Mouse (Mus musculus) hindbrain, postnatal 0 days (tissue): ENCODE results near the gene Atp6v1b1. TPM values are rescaled to one million over a fixed set of nuclear protein-coding genes. Genes with fewer than 3 reads are reported as not detected.

Source experiments
- ATAC-seq: fragments of 200-750 bp; cut with Nextera tagmentation; 2 replicates; pipeline ENCODE4 v1.8.0; 2017; ENCODE audit warnings: mild to moderate bottlenecking, moderate TSS enrichment, moderate library complexity
- DNase-seq: peaks from one replicate; pipeline ENCODE4 v3.0.0-alpha.2; 2015; ENCODE audit warnings: low spot score
- H3K27ac ChIP-seq: fragments of 300-500 bp; sonication (generic); 2 replicates; pipeline ENCODE4 v1.5.1; 2014; ENCODE audit warnings: mild to moderate bottlenecking
- H3K27me3 ChIP-seq: fragments of 300-500 bp; sonication (generic); 2 replicates; pipeline ENCODE4 v1.6.1; 2014; ENCODE audit warnings: low read length, mixed read lengths; ENCODE audit not compliant: insufficient read depth
- H3K36me3 ChIP-seq: fragments of 300-500 bp; sonication (generic); 2 replicates; pipeline ENCODE4 v1.6.1; 2014; ENCODE audit warnings: low read length, mixed read lengths; ENCODE audit not compliant: insufficient read depth
- H3K4me1 ChIP-seq: fragments of 300-500 bp; sonication (generic); 2 replicates; pipeline ENCODE4 v1.6.1; 2014; ENCODE audit warnings: antibody characterized with exemption, low read length, mixed read lengths; ENCODE audit not compliant: insufficient read depth
- H3K4me2 ChIP-seq: fragments of 300-500 bp; sonication (generic); 2 replicates; pipeline ENCODE4 v1.6.1; 2014; ENCODE audit warnings: low read depth, mild to moderate bottlenecking, low read length, moderate library complexity, mixed read lengths
- H3K4me3 ChIP-seq: fragments of 300-500 bp; sonication (generic); 2 replicates; pipeline ENCODE4 v1.5.1; 2014; ENCODE audit warnings: low read length
- H3K9ac ChIP-seq: fragments of 300-500 bp; sonication (generic); replicated peaks from 2 replicates; pipeline ENCODE4 v1.6.1; 2014; ENCODE audit warnings: mild to moderate bottlenecking, low read length, moderate library complexity, mixed read lengths
- H3K9me3 ChIP-seq: fragments of 300-500 bp; sonication (generic); 2 replicates; pipeline ENCODE4 v1.6.1; 2016; ENCODE audit warnings: low read length, mixed read lengths
- CTCF ChIP-seq: IDR thresholded peaks from 2 replicates; pipeline ENCODE4 v1.5.1; 2016; ENCODE audit warnings: antibody characterized with exemption, control low read depth, low read depth
- WGBS: fragments of 180-500 bp; shearing (Covaris S2); extraction: QIAGEN DNeasy Blood & Tissue Kit; methylation state at CpG from one replicate; pipeline ENCODE4 v1.1.7; 2014; 5-methylcytosine and 5-hydroxymethylcytosine counted together
- polyA plus RNA-seq: library from polyadenylated mRNA; unstranded; fragments of >200 nt; fragmentation: Nextera tagmentation; extraction: Ambion mirVana; gene quantifications from 2 replicates; pipeline ENCODE4 v1.2.1, GENCODE M21; 2015
- total RNA-seq: library from RNA; depleted of rRNA; stranded (reverse); fragments of >200 nt; gene quantifications from 2 replicates; pipeline ENCODE4 v1.2.3, GENCODE M21; 2014; rRNA removed

Gene Atp6v1b1
- total and polyA plus RNA-seq, 2 experiments from 2014 or later, result not detected

DNA sequence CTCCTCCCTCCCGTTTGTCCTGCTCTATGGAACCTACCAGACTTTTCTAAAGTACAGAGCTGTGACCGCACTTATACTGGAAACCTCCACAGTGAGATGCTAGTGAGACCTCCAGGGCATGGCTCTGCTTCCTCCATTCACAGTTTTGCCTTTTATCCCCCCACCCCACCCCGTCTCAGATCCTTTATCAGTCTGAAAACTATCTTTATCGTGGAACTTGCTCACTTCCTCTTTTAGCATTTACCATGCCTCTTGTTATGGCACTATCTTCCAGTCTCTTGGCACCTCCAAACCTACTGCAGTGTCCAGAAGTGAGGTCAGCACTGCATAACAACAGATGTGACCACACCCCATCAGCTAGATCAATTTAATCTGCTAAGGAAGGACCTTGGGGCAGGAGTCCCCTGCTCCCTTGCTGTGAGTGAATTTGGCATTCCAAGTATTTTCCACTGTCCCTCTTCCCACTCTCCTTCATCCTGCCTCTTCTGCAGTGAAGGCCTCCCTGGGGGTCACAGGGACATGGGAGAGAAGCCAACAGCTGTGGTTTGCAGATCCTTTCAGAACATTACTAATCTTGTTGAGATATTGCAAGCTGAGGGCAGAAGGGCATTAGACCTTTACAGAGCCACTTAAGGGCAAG is 48.6 kb downstream of the Atp6v1b1 start:
- no peak overlapping the region for H3K9ac ChIP-seq
- H3K4me1 ChIP-seq, result 0 out of 2 replicates have a peak, but pooled peaks cover 2% of the 10 kb centered on the region
- DNase-seq, result no peak
- H3K27ac ChIP-seq, result no peak overlapping the region
- no peak for TF ChIP-seq CTCF
- no peak overlapping the region for H3K4me2 ChIP-seq
- no peaks in the 10 kb centered on the region for H3K9me3 ChIP-seq
- no peak overlapping the region for H3K4me3 ChIP-seq
- H3K27me3 ChIP-seq, result no peaks in the 10 kb centered on the region
- H3K36me3 ChIP-seq, result no peaks in the 10 kb centered on the region
- WGBS, result 68% methylated on average over 4 of the region's 4 CpGs
- ATAC-seq, result no peak

DNA sequence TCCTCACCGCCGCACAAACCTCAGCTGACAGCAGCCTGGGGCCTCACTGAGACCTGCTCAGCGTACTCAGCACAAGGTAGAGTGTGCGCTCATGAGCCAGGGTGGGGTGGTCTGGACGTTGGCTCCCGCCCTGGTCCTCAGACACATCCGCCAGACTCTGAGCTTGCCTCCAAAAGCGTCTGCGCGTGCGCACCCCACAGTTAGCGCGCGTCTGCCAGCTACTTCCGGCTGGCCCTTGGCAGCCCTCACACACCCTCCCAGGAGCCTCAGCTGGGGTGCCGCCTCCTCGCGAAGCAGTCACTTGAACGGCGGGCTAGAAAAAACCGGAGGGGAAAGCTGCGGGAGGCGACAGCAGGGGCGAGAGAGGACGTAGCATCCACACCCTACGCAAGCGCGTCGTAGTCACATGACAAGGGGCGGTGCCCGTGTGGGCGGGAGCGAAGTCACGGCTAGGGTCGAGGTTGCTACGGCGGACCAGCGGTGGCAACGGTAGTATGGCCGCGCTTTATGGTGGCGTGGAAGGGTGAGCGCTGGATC is 52.0 kb downstream of the Atp6v1b1 start, which contains the start of gene Nagk:
Nagk (plus strand) TSS at position 223 of the 537 bp plus-strand sequence.
- Histone ChIP-seq H3K9me3 (no peaks in the 10 kb centered on the region), H3K36me3 (no peaks in the 10 kb centered on the region), H3K4me1 (peaks cover 9% of the 10 kb centered on the region; the same call in 1 of the 2 replicates), H3K4me2 (peak within 1 kb of the TSS; percentile 94), H3K27me3 (no peaks in the 10 kb centered on the region), H3K4me3 (peak within 1 kb of the TSS; percentile 81), H3K27ac (peak within 1 kb of the TSS; percentile 95), H3K9ac (peak within 1 kb of the TSS; percentile 90)
- WGBS, result under 1% methylated on average over 43 of the region's 43 CpGs
- DNase-seq (peak; percentile 97), ATAC-seq (peak; percentile 96)
- TF ChIP-seq CTCF, result no peak; the same call in 1 of the 2 replicates

DNA sequence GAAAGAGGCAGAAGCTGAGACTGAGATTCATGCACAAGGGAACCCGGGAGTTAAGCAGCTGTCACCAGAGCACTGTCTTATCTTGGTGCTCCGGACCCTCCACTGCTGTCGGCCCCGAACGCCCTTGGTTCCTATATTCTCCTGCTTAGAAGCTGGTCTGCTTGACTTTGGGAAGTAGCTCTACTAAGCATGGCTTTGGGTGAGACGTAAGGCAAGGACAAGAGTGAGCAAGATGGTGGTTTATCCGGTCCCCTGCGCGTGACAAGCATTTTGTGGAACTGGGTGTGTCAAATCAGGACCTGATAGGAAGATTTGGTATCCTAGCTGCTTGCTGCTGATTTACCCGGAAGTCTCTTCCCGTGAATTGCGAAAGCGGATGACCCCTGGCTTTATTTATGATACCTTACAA is 52.7 kb downstream of the Atp6v1b1 start:
- ATAC-seq (peak; percentile 22; the same call in 1 of the 2 replicates), DNase-seq (peak; percentile 74)
- Histone ChIP-seq H3K4me2 (peak overlapping the region; percentile 94), H3K9me3 (no peaks in the 10 kb centered on the region), H3K4me1 (peaks cover 9% of the 10 kb centered on the region; the same call in 1 of the 2 replicates), H3K27me3 (no peaks in the 10 kb centered on the region), H3K27ac (peak overlapping the region; percentile 95), H3K36me3 (peaks cover 6% of the 10 kb centered on the region; the same call in 1 of the 2 replicates), H3K9ac (peak overlapping the region; percentile 90), H3K4me3 (peak overlapping the region; percentile 81)
- TF ChIP-seq CTCF, result no peak
- 7% methylated on average over 13 of the region's 13 CpGs for WGBS

DNA sequence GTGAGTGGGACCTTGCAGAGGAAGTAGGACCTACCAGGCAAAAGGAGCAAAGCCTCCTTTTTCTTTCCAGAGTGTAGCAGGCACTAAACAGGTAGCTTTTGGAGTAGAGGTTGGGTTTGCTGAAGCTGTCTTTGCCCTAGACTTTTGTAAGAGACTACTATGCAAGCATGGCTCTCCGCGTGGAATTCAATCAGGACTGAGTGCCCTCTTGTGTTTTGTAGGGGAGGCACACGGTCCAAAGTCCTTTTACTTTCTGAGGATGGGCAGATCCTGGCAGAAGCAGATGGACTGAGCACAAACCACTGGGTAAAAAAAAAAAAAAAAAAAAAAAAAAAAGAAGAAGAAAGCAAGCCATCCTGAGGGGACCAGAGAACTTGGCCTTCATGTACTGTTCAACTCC is 53.9 kb downstream of the Atp6v1b1 start:
- H3K4me3 ChIP-seq, result no peak overlapping the region
- no peak overlapping the region for H3K4me2 ChIP-seq
- no peaks in the 10 kb centered on the region for H3K9me3 ChIP-seq
- TF ChIP-seq CTCF, result no peak
- peaks cover 9% of the 10 kb centered on the region; the same call in 1 of the 2 replicates for H3K4me1 ChIP-seq
- H3K36me3 ChIP-seq, result peaks cover 18% of the 10 kb centered on the region
- no peaks in the 10 kb centered on the region for H3K27me3 ChIP-seq
- no peak overlapping the region for H3K9ac ChIP-seq
- ATAC-seq (no peak), DNase-seq (peak; percentile 23)
- WGBS, result 52% methylated on average over 3 of the region's 3 CpGs
- H3K27ac ChIP-seq, result no peak overlapping the region

DNA sequence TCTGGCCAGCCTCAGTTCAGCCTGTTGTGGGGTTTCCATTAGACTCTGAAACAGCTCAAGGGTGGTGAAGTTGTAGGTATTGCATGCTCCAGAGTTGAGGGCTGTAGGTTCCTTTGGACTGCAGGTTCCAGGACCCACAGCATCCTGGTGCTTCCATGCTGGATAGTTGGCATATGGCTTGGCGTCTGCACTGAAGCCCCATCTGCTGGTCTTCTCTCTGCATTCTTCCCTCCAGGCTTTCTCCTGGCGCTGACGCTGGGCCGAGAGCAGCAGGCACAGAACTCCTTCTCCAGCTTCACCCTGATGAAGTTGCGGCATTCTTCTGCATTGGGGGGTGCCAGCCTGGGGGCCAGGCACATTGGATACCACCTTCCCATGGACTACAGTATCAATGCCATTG is 59.2 kb downstream of the Atp6v1b1 start:
- ATAC-seq (no peak), DNase-seq (no peak)
- WGBS, result 80% methylated on average over 5 of the region's 5 CpGs
- H3K27me3 ChIP-seq, result no peaks in the 10 kb centered on the region
- no peak overlapping the region for H3K9ac ChIP-seq
- H3K4me1 ChIP-seq, result 0 out of 2 replicates have a peak, but pooled peaks cover 1% of the 10 kb centered on the region
- no peak overlapping the region for H3K27ac ChIP-seq
- TF ChIP-seq CTCF, result no peak
- H3K9me3 ChIP-seq, result no peaks in the 10 kb centered on the region
- H3K36me3 ChIP-seq, result peaks cover 27% of the 10 kb centered on the region
- H3K4me3 ChIP-seq, result no peak overlapping the region
- no peak overlapping the region for H3K4me2 ChIP-seq

DNA sequence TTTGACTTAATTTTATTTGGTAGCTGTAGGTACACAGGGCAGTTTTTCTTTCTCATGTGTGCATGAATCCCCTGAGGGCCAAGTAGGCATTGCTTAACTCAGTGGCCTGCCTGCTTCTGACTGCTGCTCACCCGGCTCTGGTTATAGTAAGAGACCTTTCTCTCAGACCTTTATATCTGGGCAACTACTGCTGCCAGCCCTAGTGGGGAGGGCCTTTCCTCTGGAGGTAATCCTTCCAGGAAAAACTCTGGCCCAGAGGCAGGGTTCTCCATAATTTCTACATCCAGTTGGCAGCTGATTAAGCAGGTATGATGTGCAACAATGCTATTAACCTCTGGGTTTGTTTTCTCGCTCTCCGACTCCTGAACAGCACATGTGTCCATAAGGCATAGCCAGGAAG is 60.1 kb downstream of the Atp6v1b1 start:
- TF ChIP-seq CTCF, result no peak
- Histone ChIP-seq H3K4me3 (no peak overlapping the region), H3K27me3 (no peaks in the 10 kb centered on the region), H3K9ac (no peak overlapping the region), H3K9me3 (no peaks in the 10 kb centered on the region), H3K27ac (no peak overlapping the region), H3K36me3 (peaks cover 35% of the 10 kb centered on the region), H3K4me2 (no peak overlapping the region), H3K4me1 (no peaks in the 10 kb centered on the region)
- ATAC-seq (no peak), DNase-seq (no peak)
- 87% methylated on average over 3 of the region's 3 CpGs for WGBS

Other genes starting within 250 kb of the Atp6v1b1 start
- gene Dguok, start 236.0 kb upstream of the Atp6v1b1 start, total RNA-seq, result 31.8 and 52.5 TPM in 2 replicates
- gene Dguok, start 236.0 kb upstream of the Atp6v1b1 start, polyA plus RNA-seq, result 51.1 and 52.0 TPM in 2 replicates
- 0.36 and 2.1 TPM in 2 replicates for gene Actg2, start 206.7 kb upstream of the Atp6v1b1 start, total RNA-seq
- 0.78 and 1.7 TPM in 2 replicates for gene Actg2, start 206.7 kb upstream of the Atp6v1b1 start, polyA plus RNA-seq
- gene Stambp, start 170.3 kb upstream of the Atp6v1b1 start, total RNA-seq, result 9.5 and 11.1 TPM in 2 replicates
- 58.2 and 60.4 TPM in 2 replicates for gene Stambp, start 170.3 kb upstream of the Atp6v1b1 start, polyA plus RNA-seq
- gene Clec4f, start 86.8 kb upstream of the Atp6v1b1 start, total RNA-seq, result 0.05 and 0.11 TPM in 2 replicates
- 0.09 TPM in 1 of 2 replicates, not detected in the other for gene Clec4f, start 86.8 kb upstream of the Atp6v1b1 start, polyA plus RNA-seq
- not detected in 2 replicates for gene Cd207, start 65.1 kb upstream of the Atp6v1b1 start, total RNA-seq
- gene Cd207, start 65.1 kb upstream of the Atp6v1b1 start, polyA plus RNA-seq, result not detected in 2 replicates
- not detected in 2 replicates for gene Vax2, start 31.7 kb upstream of the Atp6v1b1 start, total RNA-seq
- gene Vax2, start 31.7 kb upstream of the Atp6v1b1 start, polyA plus RNA-seq, result not detected in 2 replicates
- gene Ankrd53, start 19.7 kb downstream of the Atp6v1b1 start, total RNA-seq, result not detected in 2 replicates
- 0.10 TPM in 1 of 2 replicates, not detected in the other for gene Ankrd53, start 19.7 kb downstream of the Atp6v1b1 start, polyA plus RNA-seq
- 44.5 and 56.6 TPM in 2 replicates for gene Tex261, start 32.8 kb downstream of the Atp6v1b1 start, total RNA-seq
- gene Tex261, start 32.8 kb downstream of the Atp6v1b1 start, polyA plus RNA-seq, result 78.3 and 81.1 TPM in 2 replicates
- 58.1 and 70.0 TPM in 2 replicates for gene Nagk, start 52.0 kb downstream of the Atp6v1b1 start, total RNA-seq
- 92.0 and 103 TPM in 2 replicates for gene Nagk, start 52.0 kb downstream of the Atp6v1b1 start, polyA plus RNA-seq
- 45.3 and 46.9 TPM in 2 replicates for gene Paip2b, start 88.8 kb downstream of the Atp6v1b1 start, total RNA-seq
- 27.9 and 30.8 TPM in 2 replicates for gene Paip2b, start 88.8 kb downstream of the Atp6v1b1 start, polyA plus RNA-seq
- gene Zfp638, start 124.1 kb downstream of the Atp6v1b1 start, total RNA-seq, result 78.9 and 91.2 TPM in 2 replicates
- 55.2 and 57.8 TPM in 2 replicates for gene Zfp638, start 124.1 kb downstream of the Atp6v1b1 start, polyA plus RNA-seq